Mouse (Mus musculus) liver, adult 2 months (tissue): ENCODE data around the gene Hmcn2.

Experiments used
- CTCF ChIP-seq: fragments of 200-500 bp; IDR thresholded peaks from 2 replicates; pipeline ENCODE4 v1.5.1; 2011; ENCODE audit warnings: low read depth, low read length, control low read depth
- POLR2A ChIP-seq: fragments of 200-500 bp; IDR thresholded peaks from 2 replicates; pipeline ENCODE4 v1.6.1; 2011; ENCODE audit warnings: low read length, control low read depth; ENCODE audit not compliant: insufficient read depth; ENCODE audit errors: extremely low read depth

GRCm38 (mm10) chr2:31431477-31431876 lies 117.3 kb downstream of the Hmcn2 start:
- TF ChIP-seq POLR2A (no peak), CTCF (no peak)
